Mouse (Mus musculus): ENCODE data around the gene Osbpl9.

GRCm38 (mm10) chr4:109156073-109156472 lies 46.0 kb downstream of the Osbpl9 start:
- TF ChIP-seq POLR2A (IDR thresholded peaks at IDR 0.05; ENCODE audit: low read depth, low read length) (no peak), CTCF (IDR thresholded peaks at IDR 0.05; ENCODE audit: extremely low read depth, insufficient read depth, insufficient read length, insufficient replicate concordance) (no peak)

Data from spleen, adult 2 months (tissue).